Mouse (Mus musculus) monocyte, adult 5-6 weeks (primary cell): Measurements from ENCODE around the gene Dab1. TPM values are rescaled to one million over a fixed set of nuclear protein-coding genes. Genes with fewer than 3 reads are reported as not detected.

Experiments
- ATAC-seq: fragments of 153-309, 156-312 bp; replicated peaks from 2 replicates; pipeline ENCODE4 v1.8.0; 2017; ENCODE audit warnings: mild to moderate bottlenecking; ENCODE audit not compliant: low TSS enrichment, insufficient number of reproducible peaks, severe bottlenecking, poor library complexity, low FRiP score
- total RNA-seq: library from RNA; stranded (forward); fragments of 200-1000, 200-491, 200-594 nt; gene quantifications from 3 replicates; pipeline ENCODE4 v1.2.3, GENCODE M21; 2017

Dab1 gene
- total RNA-seq, 1 experiment from 2014 or later: not detected

GRCm38 (mm10) chr4:104770331-104770730, 1151.2 kb downstream of the Dab1 start:
- ATAC-seq: no peak

DNA sequence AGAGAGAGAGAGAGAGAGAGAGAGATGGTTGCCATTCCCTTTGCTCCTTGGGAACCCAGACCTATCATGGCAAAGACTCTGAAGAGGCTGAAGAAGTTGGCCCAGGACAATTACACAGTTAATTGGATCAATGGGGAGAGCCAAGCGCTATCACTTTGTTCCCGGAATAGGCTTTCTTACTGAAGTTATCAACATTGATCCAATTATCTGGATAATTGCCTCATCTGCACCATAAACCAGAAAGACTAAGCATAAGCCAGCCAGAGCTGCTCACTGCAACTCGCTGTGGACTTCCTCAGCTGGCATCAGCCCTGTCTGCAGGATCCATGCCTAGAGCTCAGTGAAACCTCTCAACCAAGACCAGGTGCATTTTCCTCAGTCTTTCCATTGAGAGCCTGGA, 1156.4 kb downstream of the Dab1 start:
- no peak for ATAC-seq

DNA sequence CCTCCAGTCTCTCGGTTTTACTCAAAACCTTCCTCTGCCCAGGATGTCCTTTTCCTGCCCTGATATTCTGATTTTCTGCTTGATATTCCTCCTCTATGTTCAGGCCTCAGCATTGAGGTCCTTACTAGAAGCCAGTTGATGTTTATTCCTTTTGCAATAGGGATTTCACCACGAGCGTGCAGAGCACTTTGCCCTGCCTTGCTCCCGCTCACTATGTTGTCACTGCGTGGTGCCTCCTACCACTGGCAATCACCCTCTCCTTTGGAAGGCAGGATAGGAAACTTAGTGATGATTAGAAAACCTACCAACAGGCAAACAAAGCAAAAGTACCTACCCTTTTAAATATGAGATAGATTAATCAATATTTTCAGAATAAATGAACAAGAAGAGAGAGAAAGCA, 1160.3 kb downstream of the Dab1 start:
- no peak for ATAC-seq

DNA sequence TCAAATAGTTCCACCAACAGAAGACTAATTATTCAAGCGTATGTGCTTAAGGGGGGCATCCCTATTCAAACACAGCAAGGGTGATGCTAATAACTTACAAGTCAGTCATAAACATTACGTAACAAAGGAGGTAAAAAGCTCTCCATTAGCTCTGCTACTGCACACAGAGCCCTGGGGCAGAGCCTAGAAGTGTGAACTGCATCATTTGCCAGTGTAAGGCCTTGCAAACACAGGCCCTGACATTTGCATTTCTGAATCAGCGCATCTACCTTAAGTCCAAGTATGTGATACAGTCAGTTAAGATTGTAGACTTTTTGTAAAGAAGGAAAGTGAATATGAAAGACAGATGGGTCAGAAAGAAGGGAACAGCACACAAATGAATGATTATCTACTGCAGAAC, 1162.3 kb downstream of the Dab1 start:
- no peak for ATAC-seq

DNA sequence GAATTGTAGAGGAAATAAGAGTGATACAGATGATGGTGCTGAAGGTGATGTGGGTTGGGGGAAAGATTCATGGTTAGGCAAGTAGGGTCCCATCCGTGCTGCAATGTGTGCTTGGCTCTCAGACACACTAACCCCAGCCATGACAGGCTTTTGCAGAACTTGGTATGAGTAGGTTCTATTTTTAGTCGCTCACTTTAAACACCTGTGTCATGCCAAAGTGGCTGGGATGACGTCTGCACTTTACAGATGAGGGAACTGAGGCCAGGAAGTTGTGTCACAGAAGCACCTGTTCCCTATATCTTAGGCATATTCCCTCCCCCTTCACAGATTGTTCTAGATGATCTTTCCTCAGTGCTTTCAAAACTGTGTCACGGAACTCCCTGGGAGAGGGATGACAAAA, 1163.2 kb downstream of the Dab1 start:
- no peak for ATAC-seq

DNA sequence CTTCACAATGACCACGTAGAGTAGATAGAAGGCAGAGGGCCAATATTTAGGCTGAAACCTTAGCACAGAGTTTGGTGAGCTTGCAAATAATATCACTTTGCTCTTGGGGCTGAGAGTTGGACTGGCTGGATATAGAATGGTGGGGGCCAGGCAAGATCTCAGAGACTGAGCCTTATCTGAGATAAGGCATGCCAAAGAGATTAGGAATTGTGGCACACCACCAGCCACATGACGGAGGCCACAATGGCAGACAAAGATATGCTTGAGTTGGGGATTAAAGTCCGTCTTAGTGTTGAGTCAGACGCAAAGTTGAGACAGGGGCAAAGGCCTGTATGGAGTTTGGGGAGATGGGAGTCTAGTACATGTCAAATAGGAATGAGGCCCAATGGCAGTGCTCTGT, 1173.0 kb downstream of the Dab1 start:
- no peak for ATAC-seq
